Mouse (Mus musculus): Measurements from ENCODE around the gene Atpaf1.

- TF ChIP-seq CTCF (IDR thresholded peaks at IDR 0.05; ENCODE audit: control insufficient read depth, insufficient read depth, insufficient read length): no peak
- TF ChIP-seq CEBPB (IDR thresholded peaks at IDR 0.05; ENCODE audit: low read depth): no peak
- TF ChIP-seq FOSL1 (IDR thresholded peaks at IDR 0.05; ENCODE audit: insufficient read depth, low read length, poor library complexity, severe bottlenecking): no peak
- no peak for TF ChIP-seq USF1 (IDR thresholded peaks at IDR 0.05; ENCODE audit: low read depth)
- no peak for TF ChIP-seq MYOD1 (IDR thresholded peaks at IDR 0.05; ENCODE audit: control insufficient read depth, insufficient read length, low read depth)
Measured at GRCm38 (mm10) chr4:115734867-115735266, 49.7 kb upstream of the Atpaf1 start.
